Comparison of ENCODE assay signal across 18 mouse cellular contexts in genomic region chr3:66964884-66965283, GRCm38 (mm10). TPM values are rescaled to one million over a fixed set of nuclear protein-coding genes. Genes with fewer than 3 reads are reported as not detected.
"Had no signal": no experiment of that assay in that cellular context is flagged by ENCODE, and none has a peak within 500 bp of the region (broad histone marks: within the 10 kb centered on the region; RNA-seq: fewer than 3 reads in every experiment).

No protein-coding gene starts in this region.

- H3K4me1 ChIP-seq: intestine, embryonic 15.5 days; limb, embryonic 15.5 days; lung, embryonic 15.5 days; midbrain, embryonic 15.5 days; neural tube, embryonic 12.5 days had no signal

- H3K4me2 ChIP-seq: intestine, embryonic 15.5 days; limb, embryonic 15.5 days; lung, embryonic 15.5 days; midbrain, embryonic 11.5 days; midbrain, embryonic 15.5 days; neural tube, embryonic 12.5 days had no signal

- H3K9ac ChIP-seq: intestine, embryonic 15.5 days; limb, embryonic 15.5 days; lung, embryonic 15.5 days; midbrain, embryonic 15.5 days; neural tube, embryonic 12.5 days had no signal

- H3K9me3 ChIP-seq: intestine, embryonic 15.5 days; limb, embryonic 15.5 days; lung, embryonic 15.5 days; megakaryocyte, embryonic 14.5 days; midbrain, embryonic 15.5 days; neural tube, embryonic 12.5 days had no signal

- H3K4me3 ChIP-seq: intestine, embryonic 15.5 days; limb, embryonic 15.5 days; lung, embryonic 15.5 days; megakaryocyte, embryonic 14.5 days; midbrain, embryonic 15.5 days; neural tube, embryonic 12.5 days had no signal

- H3K27ac ChIP-seq: intestine, embryonic 15.5 days; limb, embryonic 15.5 days; lung, embryonic 15.5 days; macrophage; midbrain, embryonic 15.5 days; neural tube, embryonic 12.5 days had no signal

- ATAC-seq: intestine, embryonic 15.5 days; midbrain, embryonic 15.5 days had no signal

- H3K36me3 ChIP-seq: intestine, embryonic 15.5 days; limb, embryonic 15.5 days; lung, embryonic 15.5 days; midbrain, embryonic 15.5 days; neural tube, embryonic 12.5 days had no signal

- DNase-seq: kidney, adult 18-20 months; kidney, postnatal 14 days; lung, postnatal 14 days; thymus, adult 2 months; thymus, postnatal 25 days had no signal

RNA-seq across cellular contexts. Expression of gene Shox2, which starts 16.7 kb away (rescaled TPM):
- total RNA-seq: left cerebral cortex, adult 18-20 months; left cerebral cortex, postnatal 14 days had no signal
- polyA plus RNA-seq: kidney, embryonic 14.5 days; large intestine, adult 2 months; stomach, embryonic 14.5 days had no signal
